Mouse (Mus musculus) liver, embryonic 11.5 days (tissue): ENCODE measurements at regions not wholly inside any gene's neighbourhood (a gene's known extent, or its start where the extent isn't known, plus 50 kb on each side); places are given as distances from the start of the nearest gene placed in this dataset.

Source experiments
- ATAC-seq: fragments of 200-750 bp; cut with Nextera tagmentation; replicated peaks from 2 replicates; pipeline ENCODE4 v1.8.0; 2017; ENCODE audit warnings: moderate number of reproducible peaks, mild to moderate bottlenecking, moderate TSS enrichment, moderate library complexity; ENCODE audit not compliant: low FRiP score
- DNase-seq: peaks from one replicate; pipeline ENCODE4 v3.0.0-alpha.2; 2017; ENCODE audit warnings: low spot score
- H3K27ac ChIP-seq: fragments of 300-500 bp; sonication (generic); 2 replicates; pipeline ENCODE4 v1.5.1; 2014; ENCODE audit warnings: mild to moderate bottlenecking, low read depth, low read length, control low read depth
- H3K27me3 ChIP-seq: fragments of 300-500 bp; sonication (generic); replicated peaks from 2 replicates; pipeline ENCODE4 v1.6.1; 2014; ENCODE audit warnings: low read length, mixed read lengths; ENCODE audit not compliant: control insufficient read depth, insufficient read depth
- H3K36me3 ChIP-seq: fragments of 300-500 bp; sonication (generic); 2 replicates; pipeline ENCODE4 v1.6.1; 2014; ENCODE audit warnings: mild to moderate bottlenecking, low read length, moderate library complexity, mixed read lengths; ENCODE audit not compliant: control insufficient read depth, insufficient read depth
- H3K4me1 ChIP-seq: fragments of 300-500 bp; sonication (generic); replicated peaks from 2 replicates; pipeline ENCODE4 v1.6.1; 2014; ENCODE audit warnings: low read length, mixed read lengths; ENCODE audit not compliant: control insufficient read depth, insufficient read depth
- H3K4me2 ChIP-seq: fragments of 300-500 bp; sonication (generic); 2 replicates; pipeline ENCODE4 v1.6.1; 2014; ENCODE audit warnings: mild to moderate bottlenecking, control low read depth, moderate library complexity
- H3K4me3 ChIP-seq: fragments of 300-500 bp; sonication (generic); 2 replicates; pipeline ENCODE4 v1.5.1; 2014; ENCODE audit warnings: low read depth, low read length, control low read depth
- H3K9ac ChIP-seq: fragments of 300-500 bp; sonication (generic); 2 replicates; pipeline ENCODE4 v1.6.1; 2014; ENCODE audit warnings: low read depth, low read length, control low read depth
- H3K9me3 ChIP-seq: fragments of 300-500 bp; sonication (generic); 2 replicates; pipeline ENCODE4 v1.6.1; 2016; ENCODE audit warnings: low read length, inconsistent platforms, mixed read lengths; ENCODE audit not compliant: control insufficient read depth
- WGBS: fragments of 180-500 bp; shearing (Covaris S2); extraction: QIAGEN DNeasy Blood & Tissue Kit; methylation state at CpG from one replicate; pipeline ENCODE4 v1.1.7; 2014; 5-methylcytosine and 5-hydroxymethylcytosine counted together

DNA sequence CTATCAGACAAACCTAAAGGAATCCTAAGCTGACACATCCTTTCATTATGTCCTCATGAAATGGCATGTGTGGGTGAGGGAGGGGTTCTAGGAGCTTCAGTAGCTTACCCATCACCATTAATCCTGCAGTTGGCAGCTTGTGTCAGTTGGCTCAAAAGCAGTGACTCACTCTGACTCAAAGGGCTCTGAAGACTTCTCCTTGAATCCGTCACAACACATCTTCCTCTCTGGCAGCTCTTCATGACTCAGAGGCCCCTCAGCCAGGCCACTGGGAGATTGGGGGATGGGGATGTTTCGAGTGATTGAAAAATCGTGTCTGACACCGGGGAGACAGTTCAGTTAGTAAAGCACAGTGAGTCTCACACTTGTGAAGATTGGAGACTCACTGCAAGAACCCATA, 90.2 kb upstream of the Irf2bp2 start:
- H3K9ac ChIP-seq: no peak overlapping the region
- WGBS: 32% methylated on average over 4 of the region's 4 CpGs
- no peaks in the 10 kb centered on the region for H3K9me3 ChIP-seq
- H3K4me1 ChIP-seq: no peaks in the 10 kb centered on the region; the same call in 1 of the 2 replicates
- no peak overlapping the region for H3K4me3 ChIP-seq
- no peaks in the 10 kb centered on the region for H3K36me3 ChIP-seq
- no peak for DNase-seq
- H3K4me2 ChIP-seq: no peak overlapping the region
- H3K27ac ChIP-seq: no peak overlapping the region
- H3K27me3 ChIP-seq: no peaks in the 10 kb centered on the region
- ATAC-seq: no peak

DNA sequence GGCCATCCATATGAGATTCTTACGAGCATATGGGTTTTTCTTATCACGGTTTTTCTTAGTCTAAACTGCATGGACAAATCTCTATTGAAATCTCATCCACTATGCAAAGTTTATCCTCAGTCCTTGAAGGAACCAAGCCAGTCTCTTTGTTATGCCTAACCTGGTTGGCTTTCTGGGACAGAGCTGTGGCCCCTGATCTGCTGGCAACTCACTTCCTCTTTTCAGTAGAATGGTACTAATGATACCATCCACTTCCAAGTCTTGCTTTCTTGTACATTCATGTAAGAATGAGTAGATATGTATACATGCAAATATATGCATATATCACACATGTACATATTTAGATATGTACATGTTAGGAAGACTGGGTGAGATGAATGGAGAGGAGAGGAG, 89.8 kb upstream of the Irf2bp2 start:
- H3K4me1 ChIP-seq: no peaks in the 10 kb centered on the region; the same call in 1 of the 2 replicates
- H3K27me3 ChIP-seq: no peaks in the 10 kb centered on the region
- no peaks in the 10 kb centered on the region for H3K9me3 ChIP-seq
- no peak overlapping the region for H3K9ac ChIP-seq
- 66% methylated on average over 2 of the region's 2 CpGs for WGBS
- DNase-seq (no peak), ATAC-seq (no peak)
- H3K4me3 ChIP-seq: no peak overlapping the region
- H3K27ac ChIP-seq: no peak overlapping the region
- H3K4me2 ChIP-seq: no peak overlapping the region
- no peaks in the 10 kb centered on the region for H3K36me3 ChIP-seq

DNA sequence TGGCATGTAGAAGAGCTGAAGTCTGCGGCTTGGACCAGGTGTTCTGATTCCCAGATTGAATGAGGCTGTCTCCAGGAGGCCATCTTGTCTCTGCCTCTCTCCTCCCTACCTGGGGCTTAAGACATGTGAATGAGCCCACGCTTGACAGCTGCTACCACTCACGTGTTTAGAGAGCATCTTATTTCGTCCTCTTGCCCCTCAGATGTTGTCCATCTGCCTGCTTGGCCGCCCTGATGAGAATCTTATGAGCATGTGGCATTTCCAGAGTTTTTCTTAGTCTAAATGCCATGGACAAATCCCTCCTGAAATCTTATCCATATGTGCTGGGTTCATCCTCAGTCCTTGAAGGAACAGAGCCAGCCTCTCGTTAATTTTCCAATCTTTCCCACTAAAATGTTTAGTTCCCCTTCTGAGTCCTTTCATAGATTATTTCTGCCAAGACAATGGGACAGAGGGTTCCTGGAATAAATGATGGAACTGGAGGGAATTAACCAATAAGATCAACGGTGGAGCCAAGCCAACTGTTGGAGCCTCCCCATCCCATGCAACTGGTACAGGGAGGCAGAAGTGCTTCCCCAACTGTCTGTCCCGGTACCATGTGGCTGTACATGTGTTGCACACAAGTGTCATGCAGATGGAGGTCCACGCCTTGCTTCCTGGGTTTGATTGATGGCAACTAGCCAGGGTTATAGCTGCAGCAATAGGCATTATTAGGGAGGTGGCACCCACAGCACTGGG, 89.2 kb upstream of the Irf2bp2 start:
- H3K9ac ChIP-seq: no peak overlapping the region
- no peaks in the 10 kb centered on the region for H3K27me3 ChIP-seq
- no peaks in the 10 kb centered on the region for H3K9me3 ChIP-seq
- ATAC-seq (no peak), DNase-seq (no peak)
- H3K27ac ChIP-seq: no peak overlapping the region
- no peaks in the 10 kb centered on the region; the same call in 1 of the 2 replicates for H3K4me1 ChIP-seq
- no peaks in the 10 kb centered on the region for H3K36me3 ChIP-seq
- H3K4me3 ChIP-seq: no peak overlapping the region
- H3K4me2 ChIP-seq: no peak overlapping the region
- 80% methylated on average over 9 of the region's 9 CpGs for WGBS

DNA sequence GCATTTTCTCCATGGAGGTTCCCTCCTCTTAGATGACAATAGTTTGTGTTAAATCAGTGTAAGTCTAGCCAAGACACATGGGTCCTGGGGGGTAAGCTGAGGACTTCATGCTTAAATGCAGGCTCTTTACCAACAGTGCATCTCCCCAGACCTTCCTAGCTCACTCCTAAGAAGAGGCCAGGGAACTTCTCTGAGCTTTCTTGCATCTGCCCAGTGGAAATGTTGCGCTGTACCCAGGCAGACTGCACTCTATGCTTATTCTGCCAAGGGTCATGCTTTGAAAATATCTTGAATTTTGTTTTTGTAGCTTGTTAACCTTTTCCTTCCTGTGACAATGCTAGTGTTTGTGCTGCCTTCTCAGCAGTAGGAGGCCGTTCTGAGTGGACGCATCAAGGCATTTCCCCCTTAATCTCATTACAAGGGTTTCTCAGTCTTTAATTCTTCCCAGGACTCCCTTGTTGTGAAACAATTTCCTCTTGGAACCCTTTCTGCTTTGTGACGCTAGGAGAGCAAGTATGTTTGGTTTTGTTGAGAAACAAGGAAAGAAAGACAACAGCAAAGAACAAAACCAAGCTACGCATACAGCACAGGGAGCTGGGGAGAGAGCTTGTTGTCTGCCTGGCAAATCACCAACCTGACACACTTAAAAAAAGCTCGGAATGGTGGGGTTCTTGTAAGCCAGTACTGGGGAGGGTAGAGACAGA, 88.3 kb upstream of the Irf2bp2 start:
- no peak overlapping the region for H3K4me2 ChIP-seq
- ATAC-seq (no peak), DNase-seq (no peak)
- WGBS: 81% methylated on average over 6 of the region's 6 CpGs
- no peaks in the 10 kb centered on the region for H3K9me3 ChIP-seq
- no peak overlapping the region for H3K9ac ChIP-seq
- H3K27me3 ChIP-seq: no peaks in the 10 kb centered on the region
- H3K4me1 ChIP-seq: no peaks in the 10 kb centered on the region; the same call in 1 of the 2 replicates
- no peak overlapping the region for H3K4me3 ChIP-seq
- H3K36me3 ChIP-seq: no peaks in the 10 kb centered on the region
- no peak overlapping the region for H3K27ac ChIP-seq

DNA sequence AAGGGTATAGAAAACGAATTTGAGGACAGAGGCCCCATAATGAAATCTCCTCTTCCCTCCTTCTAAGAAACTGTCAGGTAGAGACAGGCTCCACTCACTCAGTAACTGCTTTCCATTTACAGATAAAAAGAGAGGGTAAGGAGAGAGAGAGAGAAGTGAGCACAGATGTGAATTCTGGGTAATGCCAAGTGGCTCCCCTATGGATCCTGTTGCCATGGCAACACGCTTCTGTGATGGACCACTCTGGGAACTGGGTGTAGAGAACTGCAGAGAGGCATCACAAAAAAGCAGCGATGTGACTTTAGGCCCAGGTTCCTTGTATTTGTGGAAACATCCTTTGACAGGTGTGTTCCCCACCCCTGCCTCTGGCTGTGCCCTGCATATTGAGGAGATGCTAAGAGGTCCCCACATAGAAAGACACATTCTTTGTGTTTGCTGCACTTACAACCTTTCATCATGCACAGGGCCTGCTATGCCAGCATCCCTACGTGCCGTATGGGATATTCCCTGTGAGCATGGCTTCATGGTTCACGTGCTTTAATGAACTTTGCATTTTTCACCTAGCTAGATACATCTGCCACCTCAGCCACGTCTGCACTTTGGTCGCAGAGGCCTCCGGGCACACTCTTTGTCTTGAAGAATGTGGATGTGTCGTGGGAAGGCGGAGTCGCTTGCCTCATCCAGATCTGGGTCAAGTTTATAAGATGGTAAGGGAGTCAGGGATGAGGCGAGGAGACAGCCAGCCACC, 84.4 kb upstream of the Irf2bp2 start:
- DNase-seq: no peak
- H3K27ac ChIP-seq: no peak overlapping the region
- 78% methylated on average over 13 of the region's 13 CpGs for WGBS
- H3K27me3 ChIP-seq: no peaks in the 10 kb centered on the region
- no peaks in the 10 kb centered on the region for H3K36me3 ChIP-seq
- H3K4me2 ChIP-seq: no peak overlapping the region
- no peak overlapping the region for H3K9ac ChIP-seq
- no peak overlapping the region for H3K4me3 ChIP-seq
- no peaks in the 10 kb centered on the region for H3K4me1 ChIP-seq
- ATAC-seq: no peak
- H3K9me3 ChIP-seq: no peaks in the 10 kb centered on the region

DNA sequence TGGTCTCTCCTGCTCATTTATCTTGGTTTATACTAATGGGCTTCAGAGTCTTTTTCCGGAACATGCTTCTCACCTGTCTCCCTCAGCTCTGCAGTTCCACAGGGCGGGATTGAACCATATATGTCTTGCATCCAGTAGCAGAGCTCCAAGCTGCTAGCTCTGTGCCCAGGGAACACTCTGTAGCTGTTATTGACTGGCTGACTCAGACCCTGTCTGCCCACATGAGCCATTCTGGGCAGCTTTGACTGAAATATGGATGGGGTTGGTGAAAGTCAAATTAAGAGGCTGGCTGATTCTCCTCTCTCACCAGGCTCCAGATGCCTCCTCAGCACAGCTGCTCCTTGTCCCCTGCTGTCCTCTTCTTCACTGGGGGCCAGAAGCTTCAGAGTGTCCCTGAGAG, 81.4 kb upstream of the Irf2bp2 start:
- H3K4me2 ChIP-seq: no peak overlapping the region
- DNase-seq: no peak
- WGBS: 85% methylated on average over 2 of the region's 2 CpGs
- H3K9me3 ChIP-seq: no peaks in the 10 kb centered on the region
- no peaks in the 10 kb centered on the region for H3K36me3 ChIP-seq
- no peak overlapping the region for H3K27ac ChIP-seq
- no peaks in the 10 kb centered on the region for H3K27me3 ChIP-seq
- no peak for ATAC-seq
- H3K9ac ChIP-seq: no peak overlapping the region
- H3K4me1 ChIP-seq: no peaks in the 10 kb centered on the region
- H3K4me3 ChIP-seq: no peak overlapping the region

DNA sequence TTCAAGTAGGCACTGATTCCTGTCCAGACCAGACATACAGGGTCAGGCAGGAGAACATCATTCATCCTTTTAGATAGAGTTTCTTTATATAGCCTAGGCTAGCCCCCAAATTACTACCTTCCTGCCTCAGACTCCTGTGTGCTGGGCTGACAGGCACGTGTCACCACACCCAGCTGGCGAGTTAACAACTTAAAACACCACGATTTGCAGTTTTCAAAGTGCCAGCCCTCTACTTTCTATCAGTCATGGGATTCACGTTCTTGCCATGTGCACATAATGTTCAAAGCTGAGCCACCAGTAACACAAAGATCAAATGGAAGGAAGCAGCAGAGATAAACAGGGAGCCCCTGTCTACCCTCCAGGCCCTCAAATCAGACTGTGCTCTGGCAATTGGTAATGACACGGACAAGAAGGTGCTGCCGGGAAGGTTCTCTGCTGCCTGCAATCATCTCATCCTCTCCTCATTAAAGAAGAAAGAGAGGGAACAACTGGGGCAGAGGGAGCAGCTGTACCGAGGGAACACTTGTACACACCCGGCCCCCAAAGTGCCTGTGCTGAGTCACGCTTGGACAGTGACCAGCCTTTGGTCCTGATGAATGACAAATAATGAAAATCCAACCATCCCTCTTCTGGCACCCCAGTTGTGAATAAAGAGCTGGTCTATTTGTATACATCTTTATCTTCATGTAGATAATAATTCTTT, 79.4 kb upstream of the Irf2bp2 start:
- H3K4me3 ChIP-seq: no peak overlapping the region
- no peak overlapping the region for H3K4me2 ChIP-seq
- no peaks in the 10 kb centered on the region for H3K27me3 ChIP-seq
- no peak overlapping the region for H3K27ac ChIP-seq
- H3K9ac ChIP-seq: no peak overlapping the region
- ATAC-seq: no peak
- H3K4me1 ChIP-seq: peaks cover 3% of the 10 kb centered on the region
- no peaks in the 10 kb centered on the region for H3K9me3 ChIP-seq
- no peak for DNase-seq
- H3K36me3 ChIP-seq: no peaks in the 10 kb centered on the region
- WGBS: 62% methylated on average over 9 of the region's 9 CpGs

DNA sequence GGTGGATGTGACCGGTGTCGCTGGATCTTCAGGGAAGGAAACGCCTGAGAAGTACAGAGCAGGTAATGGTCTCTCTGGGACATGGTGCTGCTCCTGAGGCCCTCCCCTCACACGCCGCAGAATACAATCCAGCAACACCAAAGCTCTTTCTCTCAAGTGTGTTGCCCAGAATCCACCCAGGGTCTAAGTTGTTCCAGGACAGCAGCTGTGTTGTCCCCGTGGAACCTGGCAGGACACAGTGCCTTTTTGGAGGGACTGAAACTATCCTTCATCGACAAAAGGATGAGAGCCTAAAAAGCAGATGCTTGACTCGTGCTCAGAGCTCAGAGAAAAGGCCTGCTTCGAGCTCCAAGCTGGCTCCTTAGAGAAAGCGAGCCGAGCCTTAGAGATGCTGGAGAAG, 77.8 kb upstream of the Irf2bp2 start:
- WGBS: 88% methylated on average over 11 of the region's 11 CpGs
- Histone ChIP-seq H3K9ac (no peak overlapping the region), H3K36me3 (no peaks in the 10 kb centered on the region), H3K27ac (no peak overlapping the region), H3K4me1 (peaks cover 17% of the 10 kb centered on the region), H3K4me2 (no peak overlapping the region), H3K9me3 (no peaks in the 10 kb centered on the region), H3K27me3 (no peaks in the 10 kb centered on the region), H3K4me3 (no peak overlapping the region)
- DNase-seq: no peak
- no peak for ATAC-seq
